Mouse (Mus musculus) myocyte (in vitro differentiated cells): ENCODE results near the gene Hs1bp3. TPM values are rescaled to one million over a fixed set of nuclear protein-coding genes. Genes with fewer than 3 reads are reported as not detected.

Experiments used
- H3K27me3 ChIP-seq: one replicate; pipeline ENCODE4 v1.6.1; 2011; ENCODE audit not compliant: control insufficient read depth, insufficient read depth, insufficient read length
- H3K36me3 ChIP-seq: one replicate; pipeline ENCODE4 v1.6.1; 2011; ENCODE audit not compliant: control insufficient read depth, insufficient read depth
- H3K4me2 ChIP-seq: one replicate; pipeline ENCODE4 v1.6.1; 2011; ENCODE audit warnings: low read depth, control low read depth
- H3K4me3 ChIP-seq: one replicate; pipeline ENCODE4 v1.5.1; 2011; ENCODE audit warnings: mild to moderate bottlenecking, control low read depth, moderate library complexity
- H3K79me2 ChIP-seq: one replicate; pipeline ENCODE4 v1.6.1; 2011; ENCODE audit not compliant: control insufficient read depth, insufficient read depth
- H3ac ChIP-seq: one replicate; pipeline ENCODE4 v1.6.1; 2011; ENCODE audit not compliant: control insufficient read depth, insufficient read length
- CEBPB ChIP-seq: IDR thresholded peaks from 2 replicates; pipeline ENCODE4 v1.6.1; 2011; ENCODE audit warnings: mild to moderate bottlenecking, moderate library complexity; ENCODE audit not compliant: poor library complexity, insufficient read depth, severe bottlenecking
- E2F4 ChIP-seq: IDR thresholded peaks from one replicate; pipeline ENCODE4 v1.6.1; 2011; ENCODE audit warnings: mild to moderate bottlenecking, control low read depth, moderate library complexity; ENCODE audit not compliant: insufficient read depth
- MAX ChIP-seq: IDR thresholded peaks from one replicate; pipeline ENCODE4 v1.6.1; 2011; ENCODE audit warnings: low read depth, mild to moderate bottlenecking, control low read depth
- MYOD1 ChIP-seq, 3 experiments: IDR thresholded peaks; one replicate each; pipeline ENCODE4 v1.6.1; 2011; ENCODE audit warnings: control low read depth in 2 of 3, low read depth in 2 of 3, mild to moderate bottlenecking in 2 of 3, moderate library complexity in 1 of 3; ENCODE audit not compliant: insufficient read length in 2 of 3, control insufficient read depth in 1 of 3
- MYOG ChIP-seq, 3 experiments: IDR thresholded peaks; one replicate each; pipeline ENCODE4 v1.6.1; 2011; ENCODE audit warnings: control low read depth in 2 of 3, low read depth in 2 of 3, mild to moderate bottlenecking in 2 of 3; ENCODE audit not compliant: insufficient read length in 2 of 3, control insufficient read depth in 1 of 3, insufficient read depth in 1 of 3
- POLR2A ChIP-seq: IDR thresholded peaks from one replicate; pipeline ENCODE4 v1.6.1; 2011; ENCODE audit warnings: low read depth, mild to moderate bottlenecking, control low read depth, moderate library complexity; ENCODE audit not compliant: insufficient read length
- POLR2AphosphoS2 ChIP-seq: IDR thresholded peaks from one replicate; pipeline ENCODE4 v1.6.1; 2011; ENCODE audit warnings: low read depth, control low read depth; ENCODE audit not compliant: insufficient read length
- REST ChIP-seq: IDR thresholded peaks from one replicate; pipeline ENCODE4 v1.6.1; 2011; ENCODE audit warnings: mild to moderate bottlenecking, control low read depth, moderate library complexity; ENCODE audit not compliant: insufficient read depth, insufficient read length
- SRF ChIP-seq: IDR thresholded peaks from one replicate; pipeline ENCODE4 v1.6.1; 2011; ENCODE audit warnings: low read depth; ENCODE audit not compliant: control insufficient read depth, insufficient read length
- TCF12 ChIP-seq: IDR thresholded peaks from one replicate; pipeline ENCODE4 v1.6.1; 2011; ENCODE audit warnings: mild to moderate bottlenecking, control low read depth; ENCODE audit not compliant: poor library complexity, insufficient read depth, severe bottlenecking
- TCF3 ChIP-seq: IDR thresholded peaks from one replicate; pipeline ENCODE4 v1.6.1; 2011; ENCODE audit warnings: low read depth, control low read depth; ENCODE audit not compliant: insufficient read length
- USF1 ChIP-seq: IDR thresholded peaks from one replicate; pipeline ENCODE4 v1.6.1; 2011; ENCODE audit warnings: low read depth, mild to moderate bottlenecking, control low read depth, moderate library complexity
- polyA plus RNA-seq: library from polyadenylated mRNA; unstranded; fragments of >200 nt; fragmentation: generic; extraction: Trizol; gene quantifications from one replicate; pipeline ENCODE4 v1.2.1, GENCODE M21; 2012; ENCODE audit warnings: missing spikeins

Gene Hs1bp3
- polyA plus RNA-seq, 1 experiment, result 24.6 TPM

DNA sequence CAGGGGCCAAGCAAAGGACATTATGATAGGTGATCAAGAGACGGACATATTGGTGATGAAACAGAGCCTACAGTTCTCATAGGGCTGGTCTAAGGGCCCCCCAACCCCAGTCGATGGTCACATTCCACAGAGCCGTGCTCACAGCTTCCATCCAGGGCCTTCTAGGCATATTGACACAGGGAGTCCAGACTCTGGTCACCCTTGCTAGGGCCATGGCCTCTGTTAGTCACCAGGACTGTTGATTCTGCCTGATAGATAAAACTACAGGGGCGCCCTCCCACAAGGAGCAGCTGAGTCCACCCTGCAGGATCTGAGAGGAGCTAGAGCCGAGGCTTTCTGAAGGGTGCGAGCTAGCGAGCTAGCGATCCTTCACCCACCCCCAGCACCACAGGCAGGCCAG, 20.4 kb downstream of the Hs1bp3 start:
- no peaks in the 10 kb centered on the region for H3K27me3 ChIP-seq
- H3K36me3 ChIP-seq, result peaks cover 9% of the 10 kb centered on the region
- H3K4me3 ChIP-seq, result no peak overlapping the region
- H3K4me2 ChIP-seq, result no peak overlapping the region
- H3ac ChIP-seq, result no peak overlapping the region
- no peak for TF ChIP-seq CEBPB
- TF ChIP-seq SRF, result no peak
- no peak for TF ChIP-seq MYOD1 (IDR thresholded peaks at IDR 0.05; ENCODE audit: control insufficient read depth in 1 of 3, insufficient read length in 2 of 3, low read depth in 2 of 3)
- TF ChIP-seq E2F4, result no peak
- no peak for TF ChIP-seq MAX
- TF ChIP-seq REST, result no peak
- TF ChIP-seq MYOG (IDR thresholded peaks at IDR 0.05; ENCODE audit: control insufficient read depth in 1 of 3, insufficient read depth in 1 of 3, insufficient read length in 2 of 3, low read depth in 2 of 3), result no peak
- no peak for TF ChIP-seq TCF3
- no peak for TF ChIP-seq POLR2A
- TF ChIP-seq TCF12, result no peak
- TF ChIP-seq POLR2AphosphoS2, result no peak
- TF ChIP-seq USF1, result no peak
- H3K79me2 ChIP-seq, result no peaks in the 10 kb centered on the region

DNA sequence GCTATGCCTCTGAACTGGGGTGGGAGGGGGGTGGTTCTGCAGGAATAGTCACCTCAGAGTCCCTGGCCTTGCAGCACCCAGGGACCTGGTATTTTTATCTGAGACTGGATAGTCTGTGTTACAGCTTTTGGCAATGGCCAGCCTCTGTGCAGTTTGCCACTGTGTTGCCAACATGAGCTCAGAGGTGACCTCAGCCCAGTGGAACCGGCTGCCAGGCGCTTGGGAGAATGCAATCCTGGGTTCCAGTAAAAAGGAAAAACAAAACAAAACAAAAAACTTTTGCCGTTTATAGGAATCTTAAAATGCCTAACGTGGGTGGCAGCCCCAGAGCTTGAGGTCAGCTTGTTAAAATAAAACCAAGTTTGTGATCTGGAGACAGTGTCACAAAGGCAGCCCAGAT, 21.0 kb downstream of the Hs1bp3 start:
- Histone ChIP-seq H3K4me2 (no peak overlapping the region), H3K36me3 (peaks cover 9% of the 10 kb centered on the region), H3ac (no peak overlapping the region), H3K27me3 (no peaks in the 10 kb centered on the region), H3K4me3 (no peak overlapping the region), H3K79me2 (no peaks in the 10 kb centered on the region)
- no peak for TF ChIP-seq E2F4

DNA sequence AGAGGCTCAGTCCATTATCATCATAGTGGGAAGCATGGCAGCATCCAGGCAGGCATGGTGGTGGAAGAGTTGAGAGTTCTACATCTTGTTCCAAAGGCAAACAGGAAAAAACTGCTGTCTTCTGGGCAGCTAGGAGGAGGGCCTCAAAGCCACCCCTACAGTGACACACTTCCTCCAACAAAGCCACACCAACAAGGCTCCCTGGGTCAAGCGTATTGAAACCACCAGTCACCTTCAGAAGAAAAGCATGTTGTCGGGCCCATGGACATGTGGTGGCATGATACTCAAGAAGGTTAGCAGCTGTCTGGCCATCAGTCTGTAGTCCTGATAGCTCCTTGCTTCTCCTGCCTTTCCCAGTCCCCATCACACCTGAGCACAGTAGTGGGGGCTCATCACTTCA, 22.3 kb downstream of the Hs1bp3 start:
- H3K4me2 ChIP-seq, result no peak overlapping the region
- H3K36me3 ChIP-seq, result peaks cover 12% of the 10 kb centered on the region
- no peak overlapping the region for H3ac ChIP-seq
- H3K4me3 ChIP-seq, result no peak overlapping the region
- H3K79me2 ChIP-seq, result no peaks in the 10 kb centered on the region
- no peaks in the 10 kb centered on the region for H3K27me3 ChIP-seq
- TF ChIP-seq POLR2AphosphoS2 (no peak), REST (no peak), MYOG (IDR thresholded peaks at IDR 0.05; ENCODE audit: control insufficient read depth in 1 of 3, insufficient read depth in 1 of 3, insufficient read length in 2 of 3, low read depth in 2 of 3) (no peak), MYOD1 (IDR thresholded peaks at IDR 0.05; ENCODE audit: control insufficient read depth in 1 of 3, insufficient read length in 2 of 3, low read depth in 2 of 3) (no peak), CEBPB (no peak)

GRCm38 (mm10) chr12:8336601-8337285, 23.5 kb downstream of the Hs1bp3 start:
- no peak for TF ChIP-seq USF1
- no peak for TF ChIP-seq MYOG (IDR thresholded peaks at IDR 0.05; ENCODE audit: control insufficient read depth in 1 of 3, insufficient read depth in 1 of 3, insufficient read length in 2 of 3, low read depth in 2 of 3)
- no peak for TF ChIP-seq REST
- TF ChIP-seq POLR2A, result no peak
- TF ChIP-seq TCF12, result no peak
- no peak for TF ChIP-seq E2F4
- TF ChIP-seq MYOD1 (IDR thresholded peaks at IDR 0.05; ENCODE audit: control insufficient read depth in 1 of 3, insufficient read length in 2 of 3, low read depth in 2 of 3), result no peak
- no peak for TF ChIP-seq CEBPB
- no peak for TF ChIP-seq POLR2AphosphoS2
- no peak for TF ChIP-seq TCF3
- no peak for TF ChIP-seq SRF
- no peak for TF ChIP-seq MAX
- H3ac ChIP-seq, result no peak overlapping the region
- no peaks in the 10 kb centered on the region for H3K79me2 ChIP-seq
- H3K4me3 ChIP-seq, result no peak overlapping the region
- H3K4me2 ChIP-seq, result no peak overlapping the region
- H3K27me3 ChIP-seq, result no peaks in the 10 kb centered on the region
- H3K36me3 ChIP-seq, result peaks cover 16% of the 10 kb centered on the region

DNA sequence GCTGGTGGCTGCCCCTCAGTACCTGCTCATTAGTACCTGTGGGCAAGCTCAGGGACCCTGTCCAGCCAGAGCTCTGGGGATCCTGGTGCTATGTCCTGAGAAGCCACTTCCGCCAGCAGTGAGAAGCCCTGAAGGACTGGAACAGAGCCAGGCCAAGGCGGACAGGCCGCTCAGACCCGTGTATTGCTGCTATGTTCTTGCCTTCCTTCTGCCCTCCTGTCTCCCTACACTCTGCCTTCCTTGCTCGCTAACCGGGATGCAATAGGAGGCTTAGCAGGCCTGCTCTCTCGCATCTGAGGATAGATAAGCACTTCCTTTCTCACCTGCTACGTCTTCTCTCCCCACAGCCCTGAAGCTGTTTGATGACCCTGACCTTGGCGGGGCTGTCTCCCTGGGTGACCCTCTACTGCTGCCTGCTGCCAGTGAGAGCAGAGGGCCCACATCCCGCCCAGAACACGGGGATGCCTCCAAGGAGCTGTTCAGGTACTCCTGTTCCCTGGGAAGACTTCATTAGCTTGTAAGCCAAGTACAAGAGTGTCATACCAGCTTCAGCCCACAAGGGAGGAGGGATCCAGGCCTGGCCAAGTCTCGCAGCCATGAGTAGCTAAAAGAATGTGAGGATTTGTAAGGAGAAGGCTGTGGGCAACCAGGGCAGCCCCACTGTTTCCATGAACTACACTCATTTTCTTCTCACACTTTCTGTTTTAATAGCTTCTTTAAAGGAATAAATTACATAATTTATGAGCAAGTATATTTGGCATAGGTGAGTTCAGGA, 24.2 kb downstream of the Hs1bp3 start:
- no peak for TF ChIP-seq CEBPB
- TF ChIP-seq SRF, result no peak
- TF ChIP-seq POLR2AphosphoS2, result no peak
- no peak for TF ChIP-seq MYOD1 (IDR thresholded peaks at IDR 0.05; ENCODE audit: control insufficient read depth in 1 of 3, insufficient read length in 2 of 3, low read depth in 2 of 3)
- no peak for TF ChIP-seq MAX
- TF ChIP-seq TCF12, result no peak
- TF ChIP-seq POLR2A, result no peak
- TF ChIP-seq USF1, result no peak
- no peak for TF ChIP-seq E2F4
- no peak for TF ChIP-seq MYOG (IDR thresholded peaks at IDR 0.05; ENCODE audit: control insufficient read depth in 1 of 3, insufficient read depth in 1 of 3, insufficient read length in 2 of 3, low read depth in 2 of 3)
- no peak for TF ChIP-seq TCF3
- TF ChIP-seq REST, result no peak
- Histone ChIP-seq H3K79me2 (no peaks in the 10 kb centered on the region), H3ac (no peak overlapping the region), H3K36me3 (peaks cover 16% of the 10 kb centered on the region), H3K27me3 (no peaks in the 10 kb centered on the region), H3K4me3 (no peak overlapping the region), H3K4me2 (no peak overlapping the region)
